Mouse (Mus musculus): ENCODE data around the gene Ccr4. TPM values are rescaled to one million over a fixed set of nuclear protein-coding genes. Genes with fewer than 3 reads are reported as not detected.

Gene Ccr4
- polyA plus RNA-seq, 1 experiment from 2014 or later: not detected

DNA sequence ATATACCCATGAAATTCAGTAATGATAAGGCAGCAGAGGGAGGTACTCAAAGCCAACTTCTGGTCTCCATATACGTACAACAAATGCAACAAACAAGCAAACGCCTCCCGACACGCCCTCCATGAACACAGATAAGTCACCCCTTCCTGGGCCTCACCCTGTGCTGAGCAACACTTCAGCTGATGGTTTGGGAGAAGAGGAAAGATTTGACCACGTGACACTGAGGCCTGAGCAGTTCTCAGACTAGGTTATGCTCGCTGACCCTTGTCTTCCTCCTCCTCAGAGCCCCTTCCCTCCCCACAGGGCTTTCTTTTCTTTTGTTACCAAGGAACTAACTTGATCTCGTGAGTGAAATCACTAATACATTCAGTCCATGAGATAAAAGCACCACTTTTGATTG is 37.8 kb downstream of the Ccr4 start:
- Histone ChIP-seq H3K36me3 (ENCODE audit: control insufficient read depth, insufficient read depth, low read length) (no peaks in the 10 kb centered on the region; the same call in 1 of the 2 replicates), H3K4me3 (ENCODE audit: low read depth, low read length) (no peak overlapping the region), H3K27me3 (ENCODE audit: control insufficient read depth, insufficient read depth, low read length) (no peaks in the 10 kb centered on the region), H3K9me3 (ENCODE audit: control insufficient read depth, low read length) (no peaks in the 10 kb centered on the region), H3K4me1 (ENCODE audit: control insufficient read depth, insufficient read depth, low read length) (0 out of 2 replicates have a peak, but pooled peaks cover 2% of the 10 kb centered on the region), H3K4me2 (no peak overlapping the region), H3K27ac (ENCODE audit: low read depth, low read length) (no peak overlapping the region), H3K9ac (ENCODE audit: low read length) (no peak overlapping the region)
- DNase-seq (ENCODE audit: low spot score, missing footprints): no peak
- no peak for ATAC-seq (ENCODE audit: low FRiP score)
- whole genome bisulfite sequencing: 59% methylated on average over 7 of the region's 7 CpGs

DNA sequence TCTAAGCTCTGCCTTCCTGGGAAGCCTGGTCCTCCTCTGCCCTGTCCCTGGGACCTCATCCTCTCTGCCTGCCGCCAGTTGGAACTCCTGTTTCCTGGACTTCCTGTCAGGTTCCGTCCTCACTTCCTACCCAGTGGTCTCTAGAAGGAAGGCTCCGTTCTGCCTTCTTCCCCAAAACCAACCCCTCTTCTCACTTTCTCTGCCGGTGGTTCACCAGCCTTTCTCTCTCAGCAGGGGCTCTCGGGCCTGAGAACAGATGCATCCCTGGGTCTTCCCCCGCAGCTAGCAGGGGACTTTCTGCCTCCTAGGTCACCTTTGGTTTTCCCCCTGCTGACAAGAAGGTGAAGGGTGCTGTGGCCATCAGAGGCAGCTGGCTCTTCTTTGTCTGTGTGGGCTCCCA is 39.3 kb downstream of the Ccr4 start:
- no peaks in the 10 kb centered on the region for H3K9me3 ChIP-seq (ENCODE audit: control insufficient read depth, low read length)
- 0 out of 2 replicates have a peak, but pooled peaks cover 2% of the 10 kb centered on the region for H3K4me1 ChIP-seq (ENCODE audit: control insufficient read depth, insufficient read depth, low read length)
- no peak overlapping the region for H3K4me3 ChIP-seq (ENCODE audit: low read depth, low read length)
- 76% methylated on average over 6 of the region's 6 CpGs for WGBS
- no peak overlapping the region for H3K4me2 ChIP-seq
- no peaks in the 10 kb centered on the region for H3K27me3 ChIP-seq (ENCODE audit: control insufficient read depth, insufficient read depth, low read length)
- H3K9ac ChIP-seq (ENCODE audit: low read length): no peak overlapping the region
- H3K27ac ChIP-seq (ENCODE audit: low read depth, low read length): no peak overlapping the region
- no peaks in the 10 kb centered on the region; the same call in 1 of the 2 replicates for H3K36me3 ChIP-seq (ENCODE audit: control insufficient read depth, insufficient read depth, low read length)
- no peak for DNase-seq (ENCODE audit: low spot score, missing footprints)
- ATAC-seq (ENCODE audit: low FRiP score): no peak

DNA sequence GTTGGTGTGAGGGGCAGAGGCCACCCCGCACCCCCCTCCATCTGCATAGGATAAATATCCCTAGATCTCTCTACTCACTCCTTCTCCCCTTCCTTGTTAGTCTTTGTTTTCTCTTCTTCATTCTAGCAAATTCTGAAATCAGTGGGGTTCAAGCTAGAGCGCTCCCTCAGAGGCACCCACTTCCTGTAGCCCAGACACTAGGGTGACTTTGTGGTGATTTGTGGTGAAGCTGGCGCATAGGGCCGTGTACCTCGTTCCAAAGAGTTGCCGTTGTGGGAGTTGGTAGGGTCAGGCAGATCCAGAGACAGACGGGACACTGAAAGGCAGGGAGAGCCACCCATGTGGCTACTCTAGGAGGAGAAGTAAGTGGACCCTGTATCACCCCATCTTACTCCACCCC is 42.1 kb downstream of the Ccr4 start:
- Histone ChIP-seq H3K27me3 (ENCODE audit: control insufficient read depth, insufficient read depth, low read length) (no peaks in the 10 kb centered on the region), H3K4me1 (ENCODE audit: control insufficient read depth, insufficient read depth, low read length) (0 out of 2 replicates have a peak, but pooled peaks cover 2% of the 10 kb centered on the region), H3K4me2 (no peak overlapping the region), H3K9ac (ENCODE audit: low read length) (no peak overlapping the region), H3K4me3 (ENCODE audit: low read depth, low read length) (no peak overlapping the region), H3K9me3 (ENCODE audit: control insufficient read depth, low read length) (no peaks in the 10 kb centered on the region), H3K36me3 (ENCODE audit: control insufficient read depth, insufficient read depth, low read length) (no peaks in the 10 kb centered on the region; the same call in 1 of the 2 replicates), H3K27ac (ENCODE audit: low read depth, low read length) (no peak overlapping the region)
- no peak for ATAC-seq (ENCODE audit: low FRiP score)
- WGBS: 96% methylated on average over 7 of the region's 7 CpGs
- DNase-seq (ENCODE audit: low spot score, missing footprints): no peak

DNA sequence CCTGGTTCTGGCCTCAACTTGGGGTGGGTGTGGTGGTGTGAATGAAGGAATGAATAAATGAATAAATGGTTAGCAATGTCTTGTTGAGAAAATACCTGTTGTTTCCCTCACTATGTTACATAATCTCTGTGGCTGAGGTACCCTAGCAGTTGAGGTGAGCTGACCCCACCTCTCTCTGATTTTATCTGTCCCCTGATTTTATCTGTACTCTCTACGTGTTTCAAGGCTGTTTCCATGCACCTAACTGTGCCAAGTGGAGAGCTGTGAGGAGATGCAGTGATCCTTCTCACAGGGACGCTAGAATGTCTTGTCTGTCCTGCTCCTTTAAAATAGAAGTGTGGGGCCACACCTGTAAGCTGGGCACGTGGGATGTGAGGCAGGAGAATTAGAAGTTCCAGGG is 46.3 kb downstream of the Ccr4 start:
- 86% methylated on average over 3 of the region's 3 CpGs for WGBS
- Histone ChIP-seq H3K4me2 (no peak overlapping the region), H3K4me1 (ENCODE audit: control insufficient read depth, insufficient read depth, low read length) (no peaks in the 10 kb centered on the region), H3K9me3 (ENCODE audit: control insufficient read depth, low read length) (no peaks in the 10 kb centered on the region), H3K9ac (ENCODE audit: low read length) (no peak overlapping the region), H3K27me3 (ENCODE audit: control insufficient read depth, insufficient read depth, low read length) (no peaks in the 10 kb centered on the region), H3K27ac (ENCODE audit: low read depth, low read length) (no peak overlapping the region), H3K36me3 (ENCODE audit: control insufficient read depth, insufficient read depth, low read length) (no peaks in the 10 kb centered on the region), H3K4me3 (ENCODE audit: low read depth, low read length) (no peak overlapping the region)
- ATAC-seq (ENCODE audit: low FRiP score) (no peak), DNase-seq (ENCODE audit: low spot score, missing footprints) (no peak)

DNA sequence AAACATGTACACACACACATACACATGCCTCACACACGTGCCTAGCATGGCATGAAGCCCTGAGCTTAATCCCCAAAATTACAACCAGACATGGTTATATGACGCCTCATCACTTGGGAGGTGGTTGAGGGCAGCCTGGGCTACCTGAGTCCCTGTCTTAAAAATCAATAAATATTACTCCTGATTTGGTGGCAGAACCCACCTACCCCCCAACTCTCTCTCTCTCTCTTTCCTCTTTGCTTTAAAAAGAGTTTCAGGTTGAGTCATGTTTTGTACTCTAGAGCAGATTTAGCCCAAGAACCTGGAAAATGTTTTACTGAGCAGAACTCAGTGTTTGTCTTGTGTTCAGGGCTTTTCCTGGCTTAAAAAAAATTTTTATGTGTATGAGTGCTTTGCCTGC is 49.3 kb downstream of the Ccr4 start:
- no peaks in the 10 kb centered on the region for H3K27me3 ChIP-seq (ENCODE audit: control insufficient read depth, insufficient read depth, low read length)
- no peak for ATAC-seq (ENCODE audit: low FRiP score)
- 83% methylated on average over 2 of the region's 2 CpGs for WGBS

DNA sequence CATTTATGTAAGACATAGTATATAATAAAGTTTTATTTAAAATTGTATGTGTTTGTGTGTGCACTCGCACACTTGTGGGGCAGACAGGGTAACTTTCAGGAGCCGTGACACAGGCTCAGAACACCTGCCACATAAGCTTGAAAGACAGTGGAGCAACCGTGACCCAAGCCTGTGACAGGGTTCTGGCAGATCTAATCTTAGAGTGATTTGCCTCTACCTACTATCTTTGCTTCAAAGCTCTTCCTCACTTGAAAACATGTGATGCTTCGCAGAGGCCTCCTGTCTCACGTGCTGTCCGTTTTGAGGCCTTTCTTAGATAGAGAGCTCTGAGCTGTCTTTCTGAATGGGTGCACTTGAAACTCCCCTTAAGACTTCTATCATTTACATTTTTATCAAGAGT is 52.3 kb downstream of the Ccr4 start:
- H3K36me3 ChIP-seq (ENCODE audit: control insufficient read depth, insufficient read depth, low read length): no peaks in the 10 kb centered on the region
- no peaks in the 10 kb centered on the region for H3K9me3 ChIP-seq (ENCODE audit: control insufficient read depth, low read length)
- H3K27me3 ChIP-seq (ENCODE audit: control insufficient read depth, insufficient read depth, low read length): no peaks in the 10 kb centered on the region
- ATAC-seq (ENCODE audit: low FRiP score): no peak
- no peaks in the 10 kb centered on the region for H3K4me1 ChIP-seq (ENCODE audit: control insufficient read depth, insufficient read depth, low read length)
- H3K4me2 ChIP-seq: no peak overlapping the region
- H3K27ac ChIP-seq (ENCODE audit: low read depth, low read length): no peak overlapping the region
- no peak overlapping the region for H3K4me3 ChIP-seq (ENCODE audit: low read depth, low read length)
- WGBS: 87% methylated on average over 6 of the region's 6 CpGs
- no peak overlapping the region for H3K9ac ChIP-seq (ENCODE audit: low read length)
- DNase-seq (ENCODE audit: low spot score, missing footprints): no peak

More for the DNA sequence above, 49.3 kb downstream of the Ccr4 start:
- Histone ChIP-seq H3K4me3 (ENCODE audit: low read depth, low read length) (no peak overlapping the region), H3K27ac (ENCODE audit: low read depth, low read length) (no peak overlapping the region), H3K9ac (ENCODE audit: low read length) (no peak overlapping the region), H3K4me1 (ENCODE audit: control insufficient read depth, insufficient read depth, low read length) (no peaks in the 10 kb centered on the region), H3K4me2 (no peak overlapping the region), H3K9me3 (ENCODE audit: control insufficient read depth, low read length) (no peaks in the 10 kb centered on the region), H3K36me3 (ENCODE audit: control insufficient read depth, insufficient read depth, low read length) (no peaks in the 10 kb centered on the region)
- no peak for DNase-seq (ENCODE audit: low spot score, missing footprints)

DNA sequence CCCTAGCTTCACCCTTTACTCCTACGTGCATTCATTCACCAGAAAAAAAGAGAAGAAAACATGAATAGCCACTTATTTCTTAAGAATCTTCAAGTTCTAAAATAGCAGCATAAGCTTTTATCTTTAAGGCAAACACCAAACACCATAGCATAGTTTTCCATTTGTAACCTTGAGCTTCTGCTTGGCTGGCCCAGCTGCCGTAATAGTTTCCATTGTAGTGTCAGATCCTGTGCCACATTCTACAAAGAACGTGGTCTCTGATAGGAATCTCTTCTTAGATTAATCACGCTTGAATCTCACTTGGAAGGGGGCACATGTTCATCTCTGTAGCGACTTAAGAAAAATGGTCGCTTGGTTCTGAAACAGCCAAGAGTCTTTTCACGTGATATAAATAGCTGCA is 53.1 kb downstream of the Ccr4 start:
- no peak overlapping the region for H3K4me2 ChIP-seq
- DNase-seq (ENCODE audit: low spot score, missing footprints) (no peak), ATAC-seq (ENCODE audit: low FRiP score) (no peak)
- H3K36me3 ChIP-seq (ENCODE audit: control insufficient read depth, insufficient read depth, low read length): no peaks in the 10 kb centered on the region
- no peak overlapping the region for H3K9ac ChIP-seq (ENCODE audit: low read length)
- H3K27ac ChIP-seq (ENCODE audit: low read depth, low read length): no peak overlapping the region
- H3K9me3 ChIP-seq (ENCODE audit: control insufficient read depth, low read length): no peaks in the 10 kb centered on the region
- H3K27me3 ChIP-seq (ENCODE audit: control insufficient read depth, insufficient read depth, low read length): no peaks in the 10 kb centered on the region
- no peak overlapping the region for H3K4me3 ChIP-seq (ENCODE audit: low read depth, low read length)
- 89% methylated on average over 7 of the region's 7 CpGs for WGBS
- no peaks in the 10 kb centered on the region for H3K4me1 ChIP-seq (ENCODE audit: control insufficient read depth, insufficient read depth, low read length)

DNA sequence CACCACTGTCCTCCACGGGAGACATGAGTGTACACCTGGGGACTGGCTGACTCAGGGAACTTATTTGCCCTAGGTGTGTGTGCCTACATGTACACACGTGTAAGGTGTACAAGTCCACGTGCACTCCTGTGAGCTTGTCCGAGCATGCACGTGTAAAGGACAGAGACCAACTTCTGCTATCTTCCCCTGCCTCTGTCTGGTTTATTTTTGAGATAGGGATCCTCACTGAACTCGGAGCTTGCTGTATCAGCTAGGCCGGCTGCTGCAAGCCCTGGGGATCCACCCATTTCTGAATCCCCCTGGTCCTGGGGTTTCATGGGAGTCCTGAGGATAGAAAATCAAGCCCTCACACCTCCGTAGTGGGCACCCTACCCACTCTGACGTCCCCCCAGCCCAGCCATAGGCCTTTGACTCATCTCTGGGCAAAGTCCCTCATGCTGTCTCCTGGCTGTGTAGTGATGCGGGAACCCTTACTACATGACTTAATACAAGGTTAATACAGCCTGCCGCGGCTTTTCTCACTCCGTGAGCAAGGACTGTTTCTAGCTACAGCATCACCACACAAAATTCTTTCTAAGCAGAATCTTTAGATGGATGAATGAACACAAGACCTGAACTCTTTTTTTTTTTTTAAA is 55.5 kb downstream of the Ccr4 start:
- Histone ChIP-seq H3K36me3 (ENCODE audit: control insufficient read depth, insufficient read depth, low read length) (no peaks in the 10 kb centered on the region; the same call in 1 of the 2 replicates), H3K4me1 (ENCODE audit: control insufficient read depth, insufficient read depth, low read length) (no peaks in the 10 kb centered on the region), H3K4me2 (no peak overlapping the region), H3K27ac (ENCODE audit: low read depth, low read length) (no peak overlapping the region), H3K4me3 (ENCODE audit: low read depth, low read length) (no peak overlapping the region), H3K27me3 (ENCODE audit: control insufficient read depth, insufficient read depth, low read length) (no peaks in the 10 kb centered on the region), H3K9me3 (ENCODE audit: control insufficient read depth, low read length) (no peaks in the 10 kb centered on the region), H3K9ac (ENCODE audit: low read length) (no peak overlapping the region)
- WGBS: 89% methylated on average over 13 of the region's 13 CpGs
- DNase-seq (ENCODE audit: low spot score, missing footprints) (no peak), ATAC-seq (ENCODE audit: low FRiP score) (no peak)

DNA sequence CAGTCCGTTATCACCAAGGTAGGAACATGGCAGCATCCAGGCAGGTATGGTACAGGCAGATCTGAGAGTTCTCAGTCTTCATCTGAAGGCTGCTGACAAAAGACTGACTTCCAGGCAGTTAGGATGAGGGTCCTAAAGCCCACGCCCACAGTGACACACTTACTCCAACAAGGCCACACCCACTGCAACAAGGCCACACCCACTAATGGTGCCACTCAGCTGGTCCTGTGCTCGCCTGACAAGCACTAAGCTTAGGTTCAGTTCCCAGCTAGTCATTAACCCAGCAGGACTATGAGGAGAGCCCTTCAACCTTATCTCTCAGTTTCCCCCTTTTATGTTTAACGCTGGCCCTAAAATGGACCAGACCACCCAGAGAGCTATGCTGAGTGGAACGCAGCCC is 56.0 kb downstream of the Ccr4 start:
- no peak overlapping the region for H3K4me3 ChIP-seq (ENCODE audit: low read depth, low read length)
- no peaks in the 10 kb centered on the region for H3K27me3 ChIP-seq (ENCODE audit: control insufficient read depth, insufficient read depth, low read length)
- H3K4me2 ChIP-seq: no peak overlapping the region
- ATAC-seq (ENCODE audit: low FRiP score) (no peak), DNase-seq (ENCODE audit: low spot score, missing footprints) (no peak)
- H3K36me3 ChIP-seq (ENCODE audit: control insufficient read depth, insufficient read depth, low read length): no peaks in the 10 kb centered on the region; the same call in 1 of the 2 replicates
- H3K9me3 ChIP-seq (ENCODE audit: control insufficient read depth, low read length): no peaks in the 10 kb centered on the region
- H3K4me1 ChIP-seq (ENCODE audit: control insufficient read depth, insufficient read depth, low read length): no peaks in the 10 kb centered on the region
- H3K9ac ChIP-seq (ENCODE audit: low read length): no peak overlapping the region
- 85% methylated on average over 5 of the region's 5 CpGs for WGBS
- H3K27ac ChIP-seq (ENCODE audit: low read depth, low read length): no peak overlapping the region

All from midbrain, embryonic 11.5 days (tissue).